In genomic region chr5:136274739-136275138, GRCm38 (mm10) we compare ENCODE assay signal across 15 mouse cellular contexts.
"Had no signal": no experiment of that assay in that cellular context is flagged by ENCODE, and none has a peak within 500 bp of the region (broad histone marks: within the 10 kb centered on the region; RNA-seq: fewer than 3 reads in every experiment).

No protein-coding gene starts in this region.

- H3K27ac ChIP-seq: intestine, embryonic 15.5 days; liver, embryonic 13.5 days; lung, embryonic 15.5 days; macrophage; midbrain, embryonic 12.5 days; neural tube, embryonic 15.5 days had no signal

- H3K4me1 ChIP-seq: liver, embryonic 13.5 days had no signal

- H3K9ac ChIP-seq: intestine, embryonic 15.5 days; liver, embryonic 13.5 days; liver, postnatal 0 days; lung, embryonic 15.5 days; midbrain, embryonic 12.5 days; neural tube, embryonic 15.5 days had no signal

- DNase-seq: kidney, adult 18-20 months; kidney, postnatal 10 days; kidney, postnatal 4 days; liver; liver, embryonic 13.5 days; liver, postnatal 0 days; lung, postnatal 14 days; right cerebral cortex, adult 18-20 months; right cerebral cortex, postnatal 25 days had no signal

- ATAC-seq: intestine, embryonic 15.5 days; liver, postnatal 0 days had no signal

- H3K9me3 ChIP-seq: intestine, embryonic 15.5 days; liver, embryonic 13.5 days; lung, embryonic 15.5 days; megakaryocyte, embryonic 14.5 days; midbrain, embryonic 12.5 days; neural tube, embryonic 15.5 days had no signal

- H3K4me3 ChIP-seq: intestine, embryonic 15.5 days; liver, embryonic 13.5 days; lung, embryonic 15.5 days; megakaryocyte, embryonic 14.5 days; midbrain, embryonic 12.5 days; neural tube, embryonic 15.5 days had no signal

- H3K27me3 ChIP-seq: intestine, embryonic 15.5 days; liver, embryonic 13.5 days; lung, embryonic 15.5 days; megakaryocyte, embryonic 14.5 days; midbrain, embryonic 12.5 days; neural tube, embryonic 15.5 days had no signal

- H3K4me2 ChIP-seq: intestine, embryonic 15.5 days; liver, embryonic 13.5 days; lung, embryonic 15.5 days; midbrain, embryonic 12.5 days; neural tube, embryonic 15.5 days had no signal
